Mouse (Mus musculus): ENCODE data around the gene Sox9. TPM values are rescaled to one million over a fixed set of nuclear protein-coding genes. Genes with fewer than 3 reads are reported as not detected.

The Sox9 gene
- polyA plus RNA-seq, 1 experiment, result 0.96 TPM

DNA sequence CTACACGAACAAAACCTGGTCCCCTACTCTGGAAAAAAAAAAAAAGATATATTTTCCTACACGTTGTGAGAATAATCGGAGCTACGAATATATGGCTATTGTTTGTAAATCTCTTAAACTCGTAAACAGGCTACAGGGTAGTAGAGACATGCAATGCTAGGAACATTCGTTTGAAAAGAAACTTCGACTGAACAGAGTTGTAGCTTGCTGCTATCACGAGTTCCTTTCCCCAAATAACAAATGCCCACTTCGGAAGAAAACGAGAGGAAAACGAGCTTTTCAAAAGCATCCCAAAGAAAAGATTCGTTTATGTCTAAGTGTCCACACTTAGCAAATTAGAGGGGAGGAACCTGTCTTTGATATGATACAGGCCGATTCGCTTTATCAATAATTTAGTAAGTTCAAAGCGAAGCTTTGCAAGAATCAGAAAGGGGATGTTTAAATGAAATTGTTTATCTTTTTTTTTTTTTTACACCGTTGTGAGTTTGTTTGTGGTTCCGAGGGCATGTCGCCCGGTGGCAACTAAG lies 1.6 kb upstream of the Sox9 start:
- Histone ChIP-seq H3K4me1 (ENCODE audit: control insufficient read depth, insufficient read depth, low read length) (peaks cover 8% of the 10 kb centered on the region), H3K4me3 (replicated peaks; ENCODE audit: extremely low read depth, low read depth, low read length) (no peak overlapping the region)
- TF ChIP-seq CTCF (IDR thresholded peaks at IDR 0.05; ENCODE audit: insufficient read depth, low read length) (no peak), POLR2A (IDR thresholded peaks at IDR 0.05; ENCODE audit: borderline replicate concordance, extremely low read depth, low read depth, low read length) (no peak)
- DNase-seq, result no peak
- WGBS, result 13% methylated on average over 19 of the region's 19 CpGs

DNA sequence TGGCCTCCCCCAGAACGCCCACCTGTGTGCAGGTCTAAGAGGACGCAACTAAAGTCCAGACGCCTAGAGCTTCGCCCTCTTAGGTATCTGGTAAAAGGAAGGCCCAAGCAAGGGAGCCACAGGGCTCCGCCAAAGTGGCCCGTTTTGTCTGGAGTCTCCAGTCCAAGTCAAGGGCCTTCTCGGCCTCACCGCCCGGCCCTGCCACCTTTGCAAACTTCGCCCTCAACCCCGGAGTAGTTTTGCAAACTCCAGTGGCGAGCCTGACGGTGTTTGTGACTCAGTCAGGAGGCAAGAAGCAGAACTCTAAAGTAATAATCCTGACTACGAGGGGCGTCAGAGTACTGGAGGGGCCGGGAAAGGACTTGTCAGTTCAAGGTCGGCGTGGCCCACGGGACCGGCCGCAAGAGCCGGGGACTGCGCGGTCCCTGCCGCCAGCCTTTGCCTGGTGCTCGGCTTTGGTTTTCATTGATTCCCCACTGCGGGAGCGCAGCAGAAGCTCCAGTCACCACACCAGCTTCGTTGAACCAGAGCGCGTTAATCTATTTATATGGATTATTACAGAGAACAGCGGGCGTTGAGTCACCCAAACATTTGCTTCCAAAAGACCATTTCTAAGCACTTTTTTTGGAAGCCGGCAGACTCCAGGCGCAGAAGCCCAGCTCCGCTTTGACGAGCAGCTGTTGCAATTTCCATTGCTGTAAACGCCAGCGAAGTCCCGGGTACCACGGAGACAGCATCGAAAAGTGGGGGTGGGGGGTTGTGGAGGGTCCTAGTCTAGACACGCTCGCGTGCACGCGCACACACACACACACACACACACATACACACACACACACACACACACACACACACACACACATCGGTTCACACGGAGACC lies 751 bp upstream of the Sox9 start:
- no peak for TF ChIP-seq POLR2A (IDR thresholded peaks at IDR 0.05; ENCODE audit: borderline replicate concordance, extremely low read depth, low read depth, low read length)
- TF ChIP-seq CTCF (IDR thresholded peaks at IDR 0.05; ENCODE audit: insufficient read depth, low read length), result no peak
- peak; percentile 49 for DNase-seq
- Histone ChIP-seq H3K4me1 (ENCODE audit: control insufficient read depth, insufficient read depth, low read length) (peaks cover 8% of the 10 kb centered on the region), H3K4me3 (replicated peaks; ENCODE audit: extremely low read depth, low read depth, low read length) (no peak overlapping the region)
- WGBS, result 3% methylated on average over 49 of the region's 49 CpGs

DNA sequence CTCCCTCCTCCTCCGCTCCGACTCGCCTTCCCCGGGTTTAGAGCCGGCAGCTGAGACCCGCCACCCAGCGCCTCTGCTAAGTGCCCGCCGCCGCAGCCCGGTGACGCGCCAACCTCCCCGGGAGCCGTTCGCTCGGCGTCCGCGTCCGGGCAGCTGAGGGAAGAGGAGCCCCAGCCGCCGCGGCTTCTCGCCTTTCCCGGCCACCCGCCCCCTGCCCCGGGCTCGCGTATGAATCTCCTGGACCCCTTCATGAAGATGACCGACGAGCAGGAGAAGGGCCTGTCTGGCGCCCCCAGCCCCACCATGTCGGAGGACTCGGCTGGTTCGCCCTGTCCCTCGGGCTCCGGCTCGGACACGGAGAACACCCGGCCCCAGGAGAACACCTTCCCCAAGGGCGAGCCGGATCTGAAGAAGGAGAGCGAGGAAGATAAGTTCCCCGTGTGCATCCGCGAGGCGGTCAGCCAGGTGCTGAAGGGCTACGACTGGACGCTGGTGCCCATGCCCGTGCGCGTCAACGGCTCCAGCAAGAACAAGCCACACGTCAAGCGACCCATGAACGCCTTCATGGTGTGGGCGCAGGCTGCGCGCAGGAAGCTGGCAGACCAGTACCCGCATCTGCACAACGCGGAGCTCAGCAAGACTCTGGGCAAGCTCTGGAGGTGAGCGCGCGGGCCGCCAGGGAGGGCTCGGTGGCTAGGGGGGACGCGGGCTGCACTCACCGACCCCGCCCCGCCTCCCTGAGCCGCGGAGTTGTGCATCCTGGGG lies 515 bp downstream of the Sox9 start:
- under 1% methylated on average over 75 of the region's 75 CpGs for WGBS
- H3K4me1 ChIP-seq (ENCODE audit: control insufficient read depth, insufficient read depth, low read length), result peaks cover 8% of the 10 kb centered on the region
- TF ChIP-seq CTCF (IDR thresholded peaks at IDR 0.05; ENCODE audit: insufficient read depth, low read length) (no peak), POLR2A (IDR thresholded peaks at IDR 0.05; ENCODE audit: borderline replicate concordance, extremely low read depth, low read depth, low read length) (no peak)
- DNase-seq, result no peak
- peak overlapping the region; percentile 48 for H3K4me3 ChIP-seq (replicated peaks; ENCODE audit: extremely low read depth, low read depth, low read length)

DNA sequence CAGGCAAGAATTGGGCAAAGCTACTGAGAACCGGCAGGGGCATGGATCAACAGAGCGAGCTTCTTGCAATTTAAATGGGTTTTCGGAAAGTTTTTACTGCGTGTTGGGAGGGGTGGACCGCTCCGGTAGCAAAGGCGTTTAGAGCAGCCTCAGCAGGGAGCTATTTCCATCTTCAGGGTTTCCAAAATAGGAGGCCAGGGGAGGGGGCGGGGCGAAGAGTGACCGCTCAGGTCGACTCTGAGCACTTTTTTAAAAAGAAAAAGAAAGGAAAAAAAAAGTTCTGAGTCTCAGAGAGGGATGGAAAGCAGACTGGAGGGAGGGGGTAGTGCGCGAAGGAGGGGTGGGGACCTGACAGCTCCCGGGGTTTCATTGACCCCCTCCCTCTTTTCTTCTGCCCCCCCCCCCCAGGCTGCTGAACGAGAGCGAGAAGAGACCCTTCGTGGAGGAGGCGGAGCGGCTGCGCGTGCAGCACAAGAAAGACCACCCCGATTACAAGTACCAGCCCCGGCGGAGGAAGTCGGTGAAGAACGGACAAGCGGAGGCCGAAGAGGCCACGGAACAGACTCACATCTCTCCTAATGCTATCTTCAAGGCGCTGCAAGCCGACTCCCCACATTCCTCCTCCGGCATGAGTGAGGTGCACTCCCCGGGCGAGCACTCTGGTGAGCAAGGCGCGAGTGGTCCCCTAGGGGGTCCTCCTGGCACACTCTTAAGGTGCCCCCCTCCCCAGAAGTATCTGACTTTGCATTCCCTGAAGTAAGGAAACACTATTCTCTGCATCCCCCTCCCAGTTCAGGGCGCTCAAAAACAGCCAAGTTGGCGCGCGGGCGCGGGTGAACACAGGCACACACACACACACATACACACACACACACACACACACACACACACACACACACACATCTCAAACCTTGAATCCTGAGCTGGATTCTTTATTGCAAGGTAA lies 1.6 kb downstream of the Sox9 start:
- 5% methylated on average over 42 of the region's 42 CpGs for WGBS
- H3K4me3 ChIP-seq (replicated peaks; ENCODE audit: extremely low read depth, low read depth, low read length), result no peak overlapping the region
- DNase-seq, result no peak
- peaks cover 8% of the 10 kb centered on the region for H3K4me1 ChIP-seq (ENCODE audit: control insufficient read depth, insufficient read depth, low read length)
- TF ChIP-seq CTCF (IDR thresholded peaks at IDR 0.05; ENCODE audit: insufficient read depth, low read length) (no peak), POLR2A (IDR thresholded peaks at IDR 0.05; ENCODE audit: borderline replicate concordance, extremely low read depth, low read depth, low read length) (no peak)

DNA sequence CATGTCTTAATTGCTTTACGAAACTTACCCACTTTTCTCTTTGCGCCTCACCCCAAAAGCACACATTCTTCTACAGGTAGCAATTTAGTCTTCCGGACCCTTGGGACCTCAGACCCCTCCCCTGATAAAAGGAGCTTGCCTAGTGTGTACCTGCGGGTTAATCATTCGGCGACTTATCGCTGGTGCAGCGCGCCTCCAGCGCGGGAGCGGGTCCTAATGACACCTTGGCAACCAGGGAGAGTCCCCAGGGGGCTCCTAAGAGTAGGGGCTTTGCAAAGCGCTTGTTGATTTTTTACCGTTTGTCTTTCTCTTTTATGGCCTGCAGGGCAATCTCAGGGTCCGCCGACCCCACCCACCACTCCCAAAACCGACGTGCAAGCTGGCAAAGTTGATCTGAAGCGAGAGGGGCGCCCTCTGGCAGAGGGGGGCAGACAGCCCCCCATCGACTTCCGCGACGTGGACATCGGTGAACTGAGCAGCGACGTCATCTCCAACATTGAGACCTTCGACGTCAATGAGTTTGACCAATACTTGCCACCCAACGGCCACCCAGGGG lies 2.4 kb downstream of the Sox9 start:
- DNase-seq, result no peak

DNA sequence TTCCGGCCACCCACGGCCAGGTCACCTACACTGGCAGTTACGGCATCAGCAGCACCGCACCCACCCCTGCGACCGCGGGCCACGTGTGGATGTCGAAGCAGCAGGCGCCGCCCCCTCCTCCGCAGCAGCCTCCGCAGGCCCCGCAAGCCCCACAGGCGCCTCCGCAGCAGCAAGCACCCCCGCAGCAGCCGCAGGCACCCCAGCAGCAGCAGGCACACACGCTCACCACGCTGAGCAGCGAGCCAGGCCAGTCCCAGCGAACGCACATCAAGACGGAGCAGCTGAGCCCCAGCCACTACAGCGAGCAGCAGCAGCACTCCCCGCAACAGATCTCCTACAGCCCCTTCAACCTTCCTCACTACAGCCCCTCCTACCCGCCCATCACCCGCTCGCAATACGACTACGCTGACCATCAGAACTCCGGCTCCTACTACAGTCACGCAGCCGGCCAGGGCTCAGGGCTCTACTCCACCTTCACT lies 2.9 kb downstream of the Sox9 start:
- DNase-seq, result no peak
- WGBS, result 26% methylated on average over 34 of the region's 34 CpGs
- Histone ChIP-seq H3K4me3 (replicated peaks; ENCODE audit: extremely low read depth, low read depth, low read length) (no peak overlapping the region), H3K4me1 (ENCODE audit: control insufficient read depth, insufficient read depth, low read length) (peaks cover 8% of the 10 kb centered on the region)
- TF ChIP-seq CTCF (IDR thresholded peaks at IDR 0.05; ENCODE audit: insufficient read depth, low read length) (no peak), POLR2A (IDR thresholded peaks at IDR 0.05; ENCODE audit: borderline replicate concordance, extremely low read depth, low read depth, low read length) (no peak)

More for the DNA sequence above, 2.4 kb downstream of the Sox9 start:
- peaks cover 8% of the 10 kb centered on the region for H3K4me1 ChIP-seq (ENCODE audit: control insufficient read depth, insufficient read depth, low read length)
- TF ChIP-seq POLR2A (IDR thresholded peaks at IDR 0.05; ENCODE audit: borderline replicate concordance, extremely low read depth, low read depth, low read length), result no peak
- TF ChIP-seq CTCF (IDR thresholded peaks at IDR 0.05; ENCODE audit: insufficient read depth, low read length), result no peak
- WGBS, result 18% methylated on average over 30 of the region's 30 CpGs
- H3K4me3 ChIP-seq (replicated peaks; ENCODE audit: extremely low read depth, low read depth, low read length), result no peak overlapping the region

DNA sequence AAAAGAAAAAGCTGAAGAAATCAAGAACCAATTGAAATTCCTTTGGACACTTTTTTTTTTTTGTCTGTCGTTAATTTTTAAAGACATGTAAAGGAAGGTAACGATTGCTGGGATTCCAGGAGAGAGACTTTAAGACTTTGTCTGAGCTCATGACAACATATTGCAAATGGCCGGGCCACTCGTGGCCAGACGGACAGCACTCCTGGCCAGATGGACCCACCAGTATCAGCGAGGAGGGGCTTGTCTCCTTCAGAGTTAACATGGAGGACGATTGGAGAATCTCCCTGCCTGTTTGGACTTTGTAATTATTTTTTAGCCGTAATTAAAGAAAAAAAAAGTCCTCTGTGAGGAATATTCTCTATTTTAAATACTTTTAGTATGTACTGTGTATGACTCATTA lies 3.6 kb downstream of the Sox9 start:
- Histone ChIP-seq H3K4me3 (replicated peaks; ENCODE audit: extremely low read depth, low read depth, low read length) (no peak overlapping the region), H3K4me1 (ENCODE audit: control insufficient read depth, insufficient read depth, low read length) (peaks cover 8% of the 10 kb centered on the region)
- TF ChIP-seq POLR2A (IDR thresholded peaks at IDR 0.05; ENCODE audit: borderline replicate concordance, extremely low read depth, low read depth, low read length), result no peak
- no peak for TF ChIP-seq CTCF (IDR thresholded peaks at IDR 0.05; ENCODE audit: insufficient read depth, low read length)
- DNase-seq, result no peak
- WGBS, result 61% methylated on average over 8 of the region's 8 CpGs

DNA sequence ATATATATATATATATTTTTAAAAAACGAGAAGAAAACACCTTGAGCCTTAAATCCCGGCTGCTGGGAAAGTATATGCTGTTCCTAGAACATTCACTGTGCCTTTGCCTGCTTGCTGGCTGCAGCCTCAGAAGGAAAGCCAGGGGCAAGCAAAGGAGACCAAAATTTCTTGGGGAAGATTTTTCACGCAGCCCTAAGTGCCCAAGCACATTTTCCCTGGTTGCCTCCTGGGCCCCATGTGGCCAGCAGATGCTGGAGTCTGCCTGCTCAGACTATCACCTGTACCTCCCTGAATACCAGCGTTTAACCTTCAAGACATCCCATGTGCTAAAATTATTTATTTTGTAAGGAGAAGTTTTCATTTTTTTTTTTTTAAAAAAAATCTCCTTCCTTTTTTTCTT lies 4.4 kb downstream of the Sox9 start:
- DNase-seq, result no peak
- Histone ChIP-seq H3K4me3 (replicated peaks; ENCODE audit: extremely low read depth, low read depth, low read length) (no peak overlapping the region), H3K4me1 (ENCODE audit: control insufficient read depth, insufficient read depth, low read length) (peaks cover 8% of the 10 kb centered on the region)
- 78% methylated on average over 4 of the region's 4 CpGs for WGBS
- TF ChIP-seq POLR2A (IDR thresholded peaks at IDR 0.05; ENCODE audit: borderline replicate concordance, extremely low read depth, low read depth, low read length), result no peak
- TF ChIP-seq CTCF (IDR thresholded peaks at IDR 0.05; ENCODE audit: insufficient read depth, low read length), result no peak
